Mouse (Mus musculus): ENCODE measurements around the gene Pip4k2b.

GRCm38 (mm10) chr11:97748496-97748895 is 4.0 kb upstream of the Pip4k2b start:
- no peak for TF ChIP-seq RCOR1 (conservative IDR thresholded peaks at IDR 0.05; ENCODE audit: low read depth, low read length)
- TF ChIP-seq MXI1 (IDR thresholded peaks at IDR 0.05; ENCODE audit: low read depth, low read length), result no peak
- TF ChIP-seq NRF1 (IDR thresholded peaks at IDR 0.05; ENCODE audit: low read depth, low read length), result no peak
- TF ChIP-seq ZC3H11A (IDR thresholded peaks at IDR 0.05; ENCODE audit: low read depth, low read length), result no peak
- TF ChIP-seq POLR2A (IDR thresholded peaks at IDR 0.05; ENCODE audit: low read depth, low read length), result no peak
- no peak for TF ChIP-seq ZNF384 (IDR thresholded peaks at IDR 0.05; ENCODE audit: low read depth, low read length)
- TF ChIP-seq CTCF (conservative IDR thresholded peaks at IDR 0.05 in 1 of 2, IDR thresholded peaks at IDR 0.05 in 1 of 2; ENCODE audit: low read depth in 2 of 2, low read length in 2 of 2), result no peak
- no peak for TF ChIP-seq SIN3A (IDR thresholded peaks at IDR 0.05; ENCODE audit: low read length)
- TF ChIP-seq CHD1 (IDR thresholded peaks at IDR 0.05; ENCODE audit: low read depth, low read length), result no peak
